Mouse (Mus musculus) ES-E14 (cell line): Measurements from ENCODE around the gene Myh7b. TPM values are rescaled to one million over a fixed set of nuclear protein-coding genes. Genes with fewer than 3 reads are reported as not detected.

Experiments used
- DNase-seq: peaks from one replicate; pipeline ENCODE4 v3.0.0-alpha.2; 2013; ENCODE audit warnings: low read depth, low spot score
- H3K27ac ChIP-seq: 2 replicates; pipeline ENCODE4 v1.5.1; 2012; ENCODE audit warnings: low read depth, mild to moderate bottlenecking, low read length, moderate library complexity, mixed read lengths; ENCODE audit not compliant: poor library complexity, insufficient read depth, severe bottlenecking
- H3K36me3 ChIP-seq: 2 replicates; pipeline ENCODE4 v1.6.1; 2012; ENCODE audit warnings: mild to moderate bottlenecking, low read length, moderate library complexity, mixed read lengths; ENCODE audit not compliant: control insufficient read depth, poor library complexity, insufficient read depth, severe bottlenecking
- H3K4me1 ChIP-seq, 2 experiments: fragments of 150-350 bp in 1 of 2; sonication (generic) in 1 of 2; 2 replicates each; pipeline ENCODE4 v1.6.1; 2012; ENCODE audit warnings: low read length in 2 of 2, mild to moderate bottlenecking in 1 of 2, mixed read lengths in 1 of 2; ENCODE audit not compliant: control insufficient read depth in 2 of 2, insufficient read depth in 2 of 2, poor library complexity in 1 of 2
- H3K4me3 ChIP-seq, 2 experiments: fragments of 150-350 bp in 1 of 2; sonication (generic) in 1 of 2; 2 replicates each; pipeline ENCODE4 v1.5.1; 2012; ENCODE audit warnings: low read length in 2 of 2, low read depth in 1 of 2, mild to moderate bottlenecking in 1 of 2, mixed read lengths in 1 of 2; ENCODE audit not compliant: insufficient read depth in 1 of 2, poor library complexity in 1 of 2, severe bottlenecking in 1 of 2
- H3K9ac ChIP-seq: 2 replicates; pipeline ENCODE4 v1.6.1; 2012; ENCODE audit warnings: low read depth, mild to moderate bottlenecking, low read length, mixed read lengths; ENCODE audit not compliant: poor library complexity, insufficient read depth, severe bottlenecking
- H3K9me3 ChIP-seq: fragments of 150-350 bp; sonication (generic); 2 replicates; pipeline ENCODE4 v1.6.1; 2012; ENCODE audit warnings: low read depth, mild to moderate bottlenecking, low read length; ENCODE audit not compliant: control insufficient read depth, insufficient read depth
- CHD2 ChIP-seq: IDR thresholded peaks from 2 replicates; pipeline ENCODE4 v1.6.1; 2014; ENCODE audit warnings: mild to moderate bottlenecking, low read depth, low read length, inconsistent platforms
- HCFC1 ChIP-seq: IDR thresholded peaks from 2 replicates; pipeline ENCODE4 v1.6.1; 2012; ENCODE audit warnings: low read length, inconsistent platforms, borderline replicate concordance; ENCODE audit not compliant: insufficient read depth
- MAFK ChIP-seq: IDR thresholded peaks from 2 replicates; pipeline ENCODE4 v1.6.1; 2014; ENCODE audit warnings: mild to moderate bottlenecking, low read depth, low read length, inconsistent platforms; ENCODE audit not compliant: insufficient read depth
- ZC3H11A ChIP-seq: IDR thresholded peaks from 2 replicates; pipeline ENCODE4 v1.6.1; 2012; ENCODE audit warnings: low read depth, mild to moderate bottlenecking, inconsistent platforms, low read length, borderline replicate concordance
- ZNF384 ChIP-seq: IDR thresholded peaks from 2 replicates; pipeline ENCODE4 v1.6.1; 2012; ENCODE audit warnings: low read depth, low read length, inconsistent platforms
- in situ Hi-C, 2 experiments: fragments of 600-800 bp; cut with MboI; formaldehyde crosslinking; loops; one replicate each; pipeline ENCODE4 v1.15.1; 2025; ENCODE audit warnings: low sequenced_read_pairs in 2 of 2, inconsistent platforms in 1 of 2; ENCODE audit not compliant: unreplicated experiment in 2 of 2
- total RNA-seq: library from RNA; depleted of rRNA; stranded (reverse); fragments of 300-350 nt; gene quantifications from 2 replicates; pipeline ENCODE4 v1.2.3, GENCODE M21; 2012

The Myh7b gene
- total RNA-seq, 1 experiment, result 5.4 TPM

GRCm38 (mm10) chr2:155655759-155656372 lies 44.9 kb downstream of the Myh7b start:
- Histone ChIP-seq H3K36me3 (peaks cover 4% of the 10 kb centered on the region), H3K4me3 (no peak overlapping the region), H3K4me1 (no peaks in the 10 kb centered on the region), H3K9me3 (no peaks in the 10 kb centered on the region), H3K27ac (no peak overlapping the region), H3K9ac (no peak overlapping the region)
- in situ Hi-C loops, result no loop called here
- TF ChIP-seq MAFK (no peak), ZC3H11A (no peak)
- no peak for DNase-seq

DNA sequence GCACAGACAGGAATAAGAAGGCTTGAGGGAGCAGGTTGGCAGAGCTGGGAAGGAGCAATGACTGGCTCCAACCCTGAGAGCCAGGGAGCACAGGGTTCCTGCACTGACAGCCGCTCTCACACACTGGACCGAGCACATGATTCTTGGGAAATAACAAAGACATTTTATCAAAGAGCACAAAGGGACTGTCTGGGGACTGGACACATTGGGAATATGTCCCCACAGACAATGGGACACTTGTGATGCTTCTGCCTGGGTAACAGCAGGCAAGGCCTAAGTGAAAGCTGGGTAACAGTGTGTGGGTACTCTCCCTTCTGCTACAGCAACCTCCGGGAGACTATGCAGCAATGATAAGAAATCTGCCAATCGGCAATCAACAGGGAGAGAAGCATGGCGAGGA lies 51.4 kb downstream of the Myh7b start:
- no peak overlapping the region for H3K9ac ChIP-seq
- TF ChIP-seq CHD2 (no peak), HCFC1 (no peak), MAFK (no peak), ZNF384 (no peak), ZC3H11A (no peak)
- no peaks in the 10 kb centered on the region for H3K4me1 ChIP-seq
- H3K9me3 ChIP-seq, result no peaks in the 10 kb centered on the region
- H3K4me3 ChIP-seq, result no peak overlapping the region
- no peak for DNase-seq
- peaks cover 5% of the 10 kb centered on the region for H3K36me3 ChIP-seq
- H3K27ac ChIP-seq, result no peak overlapping the region
- in situ Hi-C loops, result no loop called here

GRCm38 (mm10) chr2:155663097-155663496 lies 52.1 kb downstream of the Myh7b start:
- DNase-seq, result no peak
- TF ChIP-seq HCFC1, result no peak
- no peak for TF ChIP-seq MAFK
- no peak for TF ChIP-seq CHD2
- TF ChIP-seq ZNF384, result no peak
- TF ChIP-seq ZC3H11A, result no peak
- in situ Hi-C loops, result no loop called here
- H3K4me1 ChIP-seq, result no peaks in the 10 kb centered on the region
- no peaks in the 10 kb centered on the region for H3K9me3 ChIP-seq
- H3K9ac ChIP-seq, result no peak overlapping the region
- peaks cover 5% of the 10 kb centered on the region for H3K36me3 ChIP-seq
- H3K27ac ChIP-seq, result no peak overlapping the region
- H3K4me3 ChIP-seq, result no peak overlapping the region

DNA sequence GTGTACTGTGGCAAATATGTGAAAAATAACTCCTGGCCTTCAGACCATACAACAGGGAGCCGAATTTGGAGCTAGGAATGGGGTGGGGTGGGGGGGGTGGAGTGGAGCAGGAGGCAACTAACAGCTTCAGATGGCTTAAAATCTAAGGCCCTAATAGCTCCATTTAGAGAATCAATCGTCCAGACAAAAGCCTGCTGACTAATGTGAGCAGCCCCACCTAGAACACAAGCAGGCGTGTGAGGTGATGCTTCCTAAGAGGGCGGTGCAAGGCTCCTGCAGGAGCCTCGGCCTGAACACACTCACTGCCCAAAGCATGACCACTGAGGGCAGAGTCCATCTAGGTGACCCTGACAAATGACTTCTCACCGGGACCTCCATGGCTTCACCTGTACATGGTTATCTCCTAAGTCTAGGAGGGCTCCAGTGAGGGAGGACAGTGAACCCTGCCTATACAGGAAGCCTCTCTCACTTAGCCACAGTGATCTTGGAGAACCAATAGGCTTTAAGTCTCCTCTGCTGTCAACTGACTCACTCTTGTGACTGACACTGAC lies 53.0 kb downstream of the Myh7b start:
- no peak for TF ChIP-seq ZNF384
- Histone ChIP-seq H3K9me3 (no peaks in the 10 kb centered on the region), H3K9ac (no peak overlapping the region), H3K27ac (no peak overlapping the region), H3K4me3 (no peak overlapping the region), H3K4me1 (no peaks in the 10 kb centered on the region), H3K36me3 (peaks cover 5% of the 10 kb centered on the region)
- peak; percentile 42 for DNase-seq
- in situ Hi-C loops, result no loop called here

GRCm38 (mm10) chr2:155667881-155668280 lies 56.9 kb downstream of the Myh7b start:
- Histone ChIP-seq H3K4me3 (no peak overlapping the region), H3K36me3 (no peaks in the 10 kb centered on the region; the same call in 1 of the 2 replicates), H3K9ac (no peak overlapping the region), H3K9me3 (no peaks in the 10 kb centered on the region), H3K4me1 (no peaks in the 10 kb centered on the region), H3K27ac (no peak overlapping the region)
- TF ChIP-seq HCFC1, result no peak
- no peak for TF ChIP-seq CHD2
- TF ChIP-seq ZC3H11A, result no peak
- TF ChIP-seq MAFK, result no peak
- TF ChIP-seq ZNF384, result no peak
- no peak for DNase-seq
- in situ Hi-C loops, result no loop called here
